Mouse (Mus musculus) small intestine, adult 2 months (tissue): ENCODE measurements around the gene Pigq.

ENCODE experiments used
- CTCF ChIP-seq: fragments of 200-500 bp; IDR thresholded peaks from 2 replicates; pipeline ENCODE4 v1.5.1; 2012; ENCODE audit warnings: low read depth, mild to moderate bottlenecking, control low read depth, inconsistent platforms, low read length, moderate library complexity, mixed read lengths; ENCODE audit not compliant: insufficient replicate concordance, insufficient read length; ENCODE audit errors: extremely low read depth
- POLR2A ChIP-seq: fragments of 200-500 bp; IDR thresholded peaks from 2 replicates; pipeline ENCODE4 v1.6.1; 2012; ENCODE audit warnings: low read depth, mild to moderate bottlenecking, control low read depth, inconsistent platforms, low read length, moderate library complexity

GRCm38 (mm10) chr17:25964271-25964670 lies 19.5 kb upstream of the Pigq start:
- TF ChIP-seq CTCF (no peak), POLR2A (no peak)
